Mouse (Mus musculus) liver, embryonic 11.5 days (tissue): ENCODE results near the gene Gm20518. TPM values are rescaled to one million over a fixed set of nuclear protein-coding genes. Genes with fewer than 3 reads are reported as not detected.

ENCODE experiments used
- ATAC-seq: fragments of 200-750 bp; cut with Nextera tagmentation; replicated peaks from 2 replicates; pipeline ENCODE4 v1.8.0; 2017; ENCODE audit warnings: moderate number of reproducible peaks, mild to moderate bottlenecking, moderate TSS enrichment, moderate library complexity; ENCODE audit not compliant: low FRiP score
- DNase-seq: peaks from one replicate; pipeline ENCODE4 v3.0.0-alpha.2; 2017; ENCODE audit warnings: low spot score
- H3K27ac ChIP-seq: fragments of 300-500 bp; sonication (generic); 2 replicates; pipeline ENCODE4 v1.5.1; 2014; ENCODE audit warnings: mild to moderate bottlenecking, low read depth, low read length, control low read depth
- H3K27me3 ChIP-seq: fragments of 300-500 bp; sonication (generic); replicated peaks from 2 replicates; pipeline ENCODE4 v1.6.1; 2014; ENCODE audit warnings: low read length, mixed read lengths; ENCODE audit not compliant: control insufficient read depth, insufficient read depth
- H3K36me3 ChIP-seq: fragments of 300-500 bp; sonication (generic); 2 replicates; pipeline ENCODE4 v1.6.1; 2014; ENCODE audit warnings: mild to moderate bottlenecking, low read length, moderate library complexity, mixed read lengths; ENCODE audit not compliant: control insufficient read depth, insufficient read depth
- H3K4me1 ChIP-seq: fragments of 300-500 bp; sonication (generic); replicated peaks from 2 replicates; pipeline ENCODE4 v1.6.1; 2014; ENCODE audit warnings: low read length, mixed read lengths; ENCODE audit not compliant: control insufficient read depth, insufficient read depth
- H3K4me2 ChIP-seq: fragments of 300-500 bp; sonication (generic); 2 replicates; pipeline ENCODE4 v1.6.1; 2014; ENCODE audit warnings: mild to moderate bottlenecking, control low read depth, moderate library complexity
- H3K4me3 ChIP-seq: fragments of 300-500 bp; sonication (generic); 2 replicates; pipeline ENCODE4 v1.5.1; 2014; ENCODE audit warnings: low read depth, low read length, control low read depth
- H3K9ac ChIP-seq: fragments of 300-500 bp; sonication (generic); 2 replicates; pipeline ENCODE4 v1.6.1; 2014; ENCODE audit warnings: low read depth, low read length, control low read depth
- H3K9me3 ChIP-seq: fragments of 300-500 bp; sonication (generic); 2 replicates; pipeline ENCODE4 v1.6.1; 2016; ENCODE audit warnings: low read length, inconsistent platforms, mixed read lengths; ENCODE audit not compliant: control insufficient read depth
- WGBS: fragments of 180-500 bp; shearing (Covaris S2); extraction: QIAGEN DNeasy Blood & Tissue Kit; methylation state at CpG from one replicate; pipeline ENCODE4 v1.1.7; 2014; 5-methylcytosine and 5-hydroxymethylcytosine counted together
- polyA plus RNA-seq: library from polyadenylated mRNA; unstranded; fragments of >200 nt; fragmentation: Nextera tagmentation; extraction: Ambion mirVana; gene quantifications from 2 replicates; pipeline ENCODE4 v1.2.1, GENCODE M21; 2014

Gm20518 gene
- polyA plus RNA-seq, 1 experiment from 2014 or later = 0.18 TPM

DNA sequence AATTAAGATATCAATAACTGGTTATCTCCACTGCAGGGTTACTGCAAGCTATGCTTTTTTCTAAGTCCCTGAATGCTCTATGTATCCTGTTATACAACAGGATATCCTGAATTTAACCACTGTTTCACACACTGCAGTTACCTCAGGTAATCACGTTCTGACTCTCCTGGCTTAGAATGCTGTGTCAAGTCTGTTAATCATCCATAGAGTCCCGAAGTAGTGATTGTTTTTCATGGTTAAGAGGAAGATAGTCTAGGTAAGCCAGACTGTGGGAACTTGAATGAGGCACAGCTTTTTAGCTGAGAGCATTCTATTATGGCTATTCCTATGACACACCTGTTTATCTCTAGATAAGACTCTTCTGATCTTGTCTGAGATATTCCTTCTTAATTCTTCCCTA is 26.2 kb downstream of the Gm20518 start:
- Histone ChIP-seq H3K36me3 (peaks cover 5% of the 10 kb centered on the region; the same call in 1 of the 2 replicates), H3K4me2 (no peak overlapping the region), H3K4me3 (no peak overlapping the region), H3K9ac (no peak overlapping the region), H3K27ac (no peak overlapping the region), H3K4me1 (no peaks in the 10 kb centered on the region), H3K27me3 (no peaks in the 10 kb centered on the region), H3K9me3 (no peaks in the 10 kb centered on the region)
- no peak for ATAC-seq
- no peak for DNase-seq
- 72% methylated on average over 2 of the region's 2 CpGs for WGBS

- DNase-seq = no peak
- H3K9ac ChIP-seq = no peak overlapping the region
- H3K4me1 ChIP-seq = no peaks in the 10 kb centered on the region
- H3K4me3 ChIP-seq = no peak overlapping the region
- H3K27me3 ChIP-seq = no peaks in the 10 kb centered on the region
- H3K36me3 ChIP-seq = peaks cover 39% of the 10 kb centered on the region
- H3K4me2 ChIP-seq = no peak overlapping the region
- ATAC-seq = no peak
- H3K27ac ChIP-seq = no peak overlapping the region
- H3K9me3 ChIP-seq = no peaks in the 10 kb centered on the region
These were observed 32.9 kb downstream of the Gm20518 start for GRCm38 (mm10) chr16:17858592-17858991.

GRCm38 (mm10) chr16:17857157-17857556 is 34.3 kb downstream of the Gm20518 start:
- no peak overlapping the region for H3K4me2 ChIP-seq
- H3K9me3 ChIP-seq = no peaks in the 10 kb centered on the region
- ATAC-seq (no peak), DNase-seq (no peak)
- H3K27ac ChIP-seq = no peak overlapping the region
- H3K4me3 ChIP-seq = no peak overlapping the region
- no peaks in the 10 kb centered on the region for H3K4me1 ChIP-seq
- H3K9ac ChIP-seq = no peak overlapping the region
- H3K36me3 ChIP-seq = peaks cover 41% of the 10 kb centered on the region
- WGBS = 89% methylated on average over 7 of the region's 7 CpGs
- H3K27me3 ChIP-seq = no peaks in the 10 kb centered on the region

- H3K4me2 ChIP-seq = no peak overlapping the region
- no peak overlapping the region for H3K4me3 ChIP-seq
- H3K9me3 ChIP-seq = no peaks in the 10 kb centered on the region
- DNase-seq (no peak), ATAC-seq (no peak)
- H3K27ac ChIP-seq = no peak overlapping the region
- 87% methylated on average over 2 of the region's 2 CpGs for WGBS
- H3K9ac ChIP-seq = no peak overlapping the region
- peaks cover 50% of the 10 kb centered on the region for H3K36me3 ChIP-seq
- no peaks in the 10 kb centered on the region for H3K4me1 ChIP-seq
- H3K27me3 ChIP-seq = no peaks in the 10 kb centered on the region
These were observed 38.2 kb downstream of the Gm20518 start for GRCm38 (mm10) chr16:17853263-17853662.

DNA sequence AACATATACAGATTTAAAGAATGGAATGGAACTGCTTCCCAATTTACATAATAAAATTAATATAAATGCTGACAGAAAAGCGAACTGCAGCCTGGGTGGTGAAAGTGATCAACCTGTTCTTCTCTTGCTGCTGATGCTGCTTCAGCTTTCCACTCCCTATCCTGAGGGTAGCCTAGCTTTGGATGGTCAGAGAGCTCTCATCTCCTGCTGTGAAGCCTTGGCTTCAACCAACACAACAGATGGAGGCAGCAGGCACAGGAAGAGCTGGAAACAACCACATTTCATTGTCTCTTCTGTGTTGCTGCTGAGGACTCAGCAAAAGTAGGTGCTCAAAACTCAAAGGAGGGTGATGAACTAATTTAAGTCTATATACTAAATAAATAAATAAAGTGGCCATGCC is 39.6 kb downstream of the Gm20518 start:
- no peak overlapping the region for H3K4me3 ChIP-seq
- H3K4me2 ChIP-seq = no peak overlapping the region
- H3K9ac ChIP-seq = no peak overlapping the region
- H3K9me3 ChIP-seq = no peaks in the 10 kb centered on the region
- 97% methylated on average over 1 of the region's 1 CpGs for WGBS
- H3K27ac ChIP-seq = no peak overlapping the region
- peaks cover 42% of the 10 kb centered on the region for H3K36me3 ChIP-seq
- DNase-seq = no peak
- ATAC-seq = no peak
- no peaks in the 10 kb centered on the region for H3K4me1 ChIP-seq
- no peaks in the 10 kb centered on the region for H3K27me3 ChIP-seq

DNA sequence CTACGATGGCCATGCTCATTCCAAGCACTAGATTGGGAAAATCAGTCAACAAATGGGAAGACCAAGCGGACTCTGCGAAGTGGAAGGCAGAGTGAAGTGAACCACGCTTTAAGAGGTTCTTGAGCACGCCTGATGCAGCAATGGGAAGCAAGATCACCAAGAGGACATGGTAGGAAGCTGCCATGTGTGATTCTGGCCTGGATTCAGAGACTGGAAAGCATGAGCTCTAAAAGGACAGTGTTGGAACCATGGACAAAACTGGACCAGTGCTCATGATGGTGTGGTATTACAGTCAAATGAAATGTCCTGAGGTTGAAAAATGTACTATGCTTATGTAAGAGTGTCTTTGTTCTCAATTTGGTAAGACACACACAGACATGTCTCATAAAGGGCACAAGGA is 40.1 kb downstream of the Gm20518 start:
- no peak overlapping the region for H3K4me2 ChIP-seq
- H3K9me3 ChIP-seq = no peaks in the 10 kb centered on the region
- H3K4me3 ChIP-seq = no peak overlapping the region
- no peaks in the 10 kb centered on the region for H3K4me1 ChIP-seq
- peaks cover 39% of the 10 kb centered on the region for H3K36me3 ChIP-seq
- H3K27ac ChIP-seq = no peak overlapping the region
- H3K27me3 ChIP-seq = no peaks in the 10 kb centered on the region
- no peak overlapping the region for H3K9ac ChIP-seq
- 96% methylated on average over 5 of the region's 5 CpGs for WGBS
- DNase-seq (no peak), ATAC-seq (no peak)

DNA sequence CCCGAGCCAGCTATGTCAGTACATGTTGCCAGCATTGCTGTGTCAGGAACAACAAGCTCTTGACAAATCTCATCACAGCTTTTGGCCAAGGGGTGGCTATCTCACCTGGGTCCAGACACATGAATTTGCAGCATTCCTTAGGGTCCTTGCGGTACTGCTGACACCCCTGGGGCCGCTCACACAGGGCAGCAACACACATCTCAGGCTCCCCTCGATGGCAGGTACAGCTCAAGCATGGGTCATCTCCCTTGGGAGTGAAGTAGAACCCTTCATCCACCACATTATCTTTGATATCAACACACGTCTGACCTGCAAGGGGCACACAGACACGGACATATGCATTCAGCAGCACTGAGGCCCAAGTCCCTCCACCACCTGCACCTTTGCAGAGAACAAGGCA is 42.0 kb downstream of the Gm20518 start:
- DNase-seq = no peak
- Histone ChIP-seq H3K4me1 (no peaks in the 10 kb centered on the region), H3K4me2 (no peak overlapping the region), H3K9me3 (no peaks in the 10 kb centered on the region), H3K27ac (no peak overlapping the region), H3K27me3 (no peaks in the 10 kb centered on the region), H3K4me3 (no peak overlapping the region), H3K36me3 (peaks cover 43% of the 10 kb centered on the region), H3K9ac (no peak overlapping the region)
- no peak for ATAC-seq
- 80% methylated on average over 6 of the region's 6 CpGs for WGBS

- no peaks in the 10 kb centered on the region for H3K9me3 ChIP-seq
- no peak for ATAC-seq
- no peak overlapping the region for H3K27ac ChIP-seq
- no peak overlapping the region for H3K4me2 ChIP-seq
- DNase-seq = no peak
- no peaks in the 10 kb centered on the region for H3K27me3 ChIP-seq
- 29% methylated on average over 1 of the region's 1 CpGs for WGBS
- H3K4me3 ChIP-seq = no peak overlapping the region
- H3K4me1 ChIP-seq = no peaks in the 10 kb centered on the region
- H3K36me3 ChIP-seq = peaks cover 42% of the 10 kb centered on the region
- H3K9ac ChIP-seq = no peak overlapping the region
These were observed 42.5 kb downstream of the Gm20518 start for GRCm38 (mm10) chr16:17848928-17849327.

GRCm38 (mm10) chr16:17848431-17848830 is 43.0 kb downstream of the Gm20518 start:
- no peak for DNase-seq
- H3K36me3 ChIP-seq = peaks cover 47% of the 10 kb centered on the region
- H3K4me1 ChIP-seq = no peaks in the 10 kb centered on the region
- H3K4me3 ChIP-seq = no peak overlapping the region
- H3K27me3 ChIP-seq = no peaks in the 10 kb centered on the region
- no peak for ATAC-seq
- WGBS = 87% methylated on average over 6 of the region's 6 CpGs
- no peak overlapping the region for H3K4me2 ChIP-seq
- no peak overlapping the region for H3K9ac ChIP-seq
- H3K27ac ChIP-seq = no peak overlapping the region
- H3K9me3 ChIP-seq = no peaks in the 10 kb centered on the region
